Mouse (Mus musculus) embryonic facial prominence, embryonic 10.5 days (tissue): ENCODE measurements around the gene Slc28a2. TPM values are rescaled to one million over a fixed set of nuclear protein-coding genes. Genes with fewer than 3 reads are reported as not detected.
"Not testable (repeated sequence)": the region's sequence is repeated elsewhere in the genome, so short reads cannot be mapped to it uniquely, and the experiment has no call there.

ENCODE experiments used
- DNase-seq: peaks from one replicate; pipeline ENCODE4 v3.0.0-alpha.2; 2017; ENCODE audit warnings: low spot score
- H3K27ac ChIP-seq: fragments of 300-500 bp; sonication (generic); replicated peaks from 2 replicates; pipeline ENCODE4 v1.5.1; 2016; ENCODE audit warnings: mild to moderate bottlenecking
- H3K27me3 ChIP-seq: fragments of 300-500 bp; sonication (generic); replicated peaks from 2 replicates; pipeline ENCODE4 v1.6.1; 2016; ENCODE audit warnings: low read depth, mild to moderate bottlenecking; ENCODE audit not compliant: poor library complexity, severe bottlenecking
- H3K36me3 ChIP-seq: fragments of 300-500 bp; sonication (generic); replicated peaks from 2 replicates; pipeline ENCODE4 v1.6.1; 2016; ENCODE audit warnings: mild to moderate bottlenecking, moderate library complexity
- H3K4me1 ChIP-seq: fragments of 300-500 bp; sonication (generic); 2 replicates; pipeline ENCODE4 v1.6.1; 2016
- H3K4me3 ChIP-seq: fragments of 300-500 bp; sonication (generic); 2 replicates; pipeline ENCODE4 v1.5.1; 2016; ENCODE audit warnings: mild to moderate bottlenecking, moderate library complexity
- H3K9me3 ChIP-seq: fragments of 300-500 bp; sonication (generic); 2 replicates; pipeline ENCODE4 v1.6.1; 2016; ENCODE audit warnings: mild to moderate bottlenecking
- WGBS: fragments of 180-500 bp; shearing (Covaris S2); methylation state at CpG from one replicate; pipeline ENCODE4 v1.1.7; 2016; 5-methylcytosine and 5-hydroxymethylcytosine counted together
- polyA plus RNA-seq: library from polyadenylated mRNA; unstranded; fragments of >200 nt; fragmentation: Nextera tagmentation; extraction: Ambion mirVana; gene quantifications from 2 replicates; pipeline ENCODE4 v1.2.1, GENCODE M21; 2016

The Slc28a2 gene
- polyA plus RNA-seq, 1 experiment from 2014 or later = 0.19 TPM

- no peak for DNase-seq
- WGBS = 94% methylated on average over 1 of the region's 1 CpGs
- Histone ChIP-seq H3K4me3 (no peak within 1 kb of the TSS), H3K36me3 (no peaks in the 10 kb centered on the region), H3K27ac (no peak within 1 kb of the TSS), H3K9me3 (no peaks in the 10 kb centered on the region), H3K4me1 (no peaks in the 10 kb centered on the region), H3K27me3 (no peaks in the 10 kb centered on the region)
Observed at GRCm38 (mm10) chr2:122484641-122485040, 58.4 kb downstream of the Slc28a2 start, which contains the start of gene Gm14085. Gm14085 (plus strand) TSS chr2:122484941.

- not testable (repeated sequence) for H3K27ac ChIP-seq, H3K4me1 ChIP-seq, H3K9me3 ChIP-seq, H3K4me3 ChIP-seq, H3K36me3 ChIP-seq, DNase-seq, H3K27me3 ChIP-seq
- WGBS = 64% methylated on average over 3 of the region's 3 CpGs
Observed at GRCm38 (mm10) chr2:122485654-122486053, 59.4 kb downstream of the Slc28a2 start.

- not testable (repeated sequence) for H3K27ac ChIP-seq, DNase-seq, H3K4me3 ChIP-seq, H3K27me3 ChIP-seq, H3K4me1 ChIP-seq, H3K9me3 ChIP-seq, H3K36me3 ChIP-seq
Observed at GRCm38 (mm10) chr2:122486122-122486521, 59.8 kb downstream of the Slc28a2 start.

GRCm38 (mm10) chr2:122486674-122487073, 60.4 kb downstream of the Slc28a2 start:
- no peak overlapping the region for H3K4me3 ChIP-seq
- H3K27me3 ChIP-seq = no peaks in the 10 kb centered on the region
- no peak overlapping the region for H3K27ac ChIP-seq
- WGBS = 96% methylated on average over 2 of the region's 2 CpGs
- H3K9me3 ChIP-seq = no peaks in the 10 kb centered on the region
- no peaks in the 10 kb centered on the region for H3K36me3 ChIP-seq
- H3K4me1 ChIP-seq = no peaks in the 10 kb centered on the region
- DNase-seq = no peak

Other genes starting within 250 kb of the Slc28a2 start
- 0.10 TPM in 1 of 2 replicates, not detected in the other for gene Patl2, start 240.3 kb upstream of the Slc28a2 start, polyA plus RNA-seq
- gene Terb2, start 240.2 kb upstream of the Slc28a2 start, polyA plus RNA-seq = not detected in 2 replicates
- gene Sord, start 191.7 kb upstream of the Slc28a2 start, polyA plus RNA-seq = 23.5 and 23.8 TPM in 2 replicates
- not detected in 2 replicates for gene Duox2, start 128.0 kb upstream of the Slc28a2 start, polyA plus RNA-seq
- 0.09 TPM in 1 of 2 replicates, not detected in the other for gene Duoxa2, start 127.6 kb upstream of the Slc28a2 start, polyA plus RNA-seq
- 0.27 TPM in 1 of 2 replicates, not detected in the other for gene Duoxa1, start 112.7 kb upstream of the Slc28a2 start, polyA plus RNA-seq
- gene Duox1, start 110.8 kb upstream of the Slc28a2 start, polyA plus RNA-seq = 0.07 TPM in 1 of 2 replicates, not detected in the other
- gene Shf, start 57.3 kb upstream of the Slc28a2 start, polyA plus RNA-seq = 4.7 and 7.6 TPM in 2 replicates
- not detected in 2 replicates for gene Gm14085, start 58.5 kb downstream of the Slc28a2 start, polyA plus RNA-seq
- gene Gatm, start 184.8 kb downstream of the Slc28a2 start, polyA plus RNA-seq = 6.6 and 7.2 TPM in 2 replicates
- gene AA467197, start 210.5 kb downstream of the Slc28a2 start, polyA plus RNA-seq = 0.35 and 0.63 TPM in 2 replicates